Mouse (Mus musculus): ENCODE data around the gene Nppa. TPM values are rescaled to one million over a fixed set of nuclear protein-coding genes. Genes with fewer than 3 reads are reported as not detected.
A peak's percentile ranks its signal among the peaks of the same experiment; 100 is the strongest.
"Not testable (repeated sequence)": the region's sequence is repeated elsewhere in the genome, so short reads cannot be mapped to it uniquely, and the experiment has no call there.

The Nppa gene
- total RNA-seq, 2 experiments from 2014 or later: not detected

DNA sequence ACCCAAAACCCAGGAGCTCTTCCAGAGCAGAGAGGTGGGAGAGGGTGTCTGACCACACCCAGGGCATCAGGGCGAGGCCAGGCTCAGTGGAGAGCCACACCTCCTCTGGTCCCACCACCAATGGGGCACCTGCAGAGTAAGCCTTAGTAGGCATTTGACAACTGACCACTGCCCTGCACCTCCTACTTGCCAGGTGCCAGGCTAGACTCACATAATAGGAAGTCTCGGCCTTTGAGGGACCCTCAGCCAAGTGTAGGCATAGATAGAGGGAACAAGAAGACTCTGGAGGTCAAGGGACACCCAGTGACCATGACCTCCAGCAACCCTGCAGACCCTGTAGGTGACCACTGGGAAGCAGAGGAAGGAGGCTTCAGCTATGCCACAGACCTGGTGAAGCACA, 43.6 kb downstream of the Nppa start:
- Histone ChIP-seq H3K27ac (peak overlapping the region; percentile 48; the same call in 1 of the 2 replicates), H3K4me3 (peak overlapping the region; percentile 9; the same call in 1 of the 2 replicates)
- DNase-seq: no peak
- TF ChIP-seq CTCF (IDR thresholded peaks at IDR 0.05): no peak
- intact Hi-C loops (cut with DNase I): loop anchor here (5.0 kb wide), 1 partner anchor 43 kb away; the partner anchor contains the start of gene Agtrap

DNA sequence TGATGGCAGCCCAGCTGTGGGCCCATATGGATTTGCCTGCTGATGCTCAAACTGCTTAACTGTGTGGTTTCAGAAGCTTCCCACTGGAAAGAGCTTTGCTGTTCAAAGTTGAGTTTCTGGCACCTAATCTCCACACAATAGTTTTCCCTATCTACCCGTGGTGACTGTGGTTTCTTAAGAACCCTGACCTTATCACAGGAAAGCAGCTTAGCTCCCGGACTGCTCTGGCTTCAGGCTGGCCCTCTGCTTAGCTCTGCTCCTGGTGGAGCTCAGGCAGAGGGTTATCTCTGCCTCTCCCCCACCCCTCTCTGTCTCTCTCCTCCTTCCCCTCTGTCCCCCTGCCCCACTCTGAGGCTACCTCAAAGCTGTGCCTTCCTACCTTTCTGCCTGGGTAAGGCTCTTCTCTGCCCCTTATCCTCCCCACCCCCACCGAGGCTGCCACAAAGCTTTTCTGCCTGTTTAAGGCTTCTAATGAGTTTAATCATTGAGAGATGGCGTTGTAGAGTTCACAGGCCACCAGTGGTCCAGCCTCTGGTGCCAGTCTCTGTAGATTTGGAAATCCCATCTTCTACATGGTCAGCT, 46.0 kb downstream of the Nppa start:
- Histone ChIP-seq H3K27ac (no peak overlapping the region), H3K4me3 (no peak overlapping the region)
- no peak for TF ChIP-seq CTCF (IDR thresholded peaks at IDR 0.05)
- intact Hi-C loops (cut with DNase I): no loop called here
- no peak for DNase-seq

DNA sequence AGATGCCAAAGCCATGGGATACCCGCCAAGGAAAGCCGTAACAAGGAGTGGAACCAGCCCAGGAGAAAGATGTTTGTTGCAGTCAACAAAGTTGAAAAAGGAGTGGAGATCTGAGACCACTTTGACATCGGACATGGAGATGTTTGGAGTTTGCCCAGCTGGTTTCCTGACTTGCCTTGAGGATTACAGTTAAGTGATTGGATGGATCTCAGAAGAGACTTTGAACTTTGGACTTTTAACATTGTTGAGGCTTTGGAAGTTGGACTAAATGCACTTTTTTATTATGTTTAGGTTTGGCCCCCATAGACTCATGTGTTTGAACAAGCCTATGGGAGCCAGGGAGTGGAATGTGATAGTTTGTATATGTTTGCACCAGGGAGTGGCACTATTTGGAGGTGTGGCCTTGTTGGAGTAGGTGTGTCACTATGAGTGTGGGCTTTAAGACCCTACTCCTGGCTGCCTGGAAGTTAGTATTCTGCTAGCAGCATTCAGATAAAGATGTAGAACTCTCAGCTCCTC, 49.9 kb downstream of the Nppa start:
- DNase-seq; intact Hi-C loops (cut with DNase I); H3K4me3 ChIP-seq; H3K27ac ChIP-seq: not testable (repeated sequence)

DNA sequence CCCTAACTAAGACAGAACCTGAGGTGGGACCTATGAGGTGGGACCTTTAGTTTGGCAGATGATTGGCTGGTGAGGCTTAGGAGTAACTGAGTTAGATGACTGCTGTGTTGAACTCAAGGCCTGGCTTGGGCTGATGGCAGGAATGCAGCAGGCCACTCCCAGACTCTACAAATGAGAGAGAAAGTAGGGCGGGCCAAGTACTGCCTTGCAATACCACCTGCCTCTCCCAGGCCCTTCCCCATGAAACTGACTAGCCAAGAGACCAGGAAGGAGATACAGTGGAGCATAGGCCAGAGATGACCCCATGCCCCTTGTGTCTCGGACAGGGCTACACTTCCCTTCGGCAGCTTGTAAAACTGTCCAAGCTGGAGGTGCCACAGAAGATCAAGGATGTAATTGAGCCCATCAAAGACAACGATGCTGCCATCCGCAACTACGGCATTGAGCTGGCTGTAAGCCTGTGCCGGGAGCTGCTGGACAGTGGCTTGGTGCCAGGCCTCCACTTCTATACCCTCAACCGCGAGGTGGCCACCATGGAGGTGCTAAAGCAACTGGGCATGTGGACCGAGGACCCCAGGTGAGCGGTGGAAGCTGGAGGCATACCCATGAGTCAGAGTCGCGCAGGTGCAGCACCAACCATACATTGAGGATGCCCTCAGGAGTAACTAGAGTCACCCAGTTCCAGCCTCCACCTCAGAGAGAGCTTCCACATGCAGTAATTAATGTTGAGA, 50.7 kb downstream of the Nppa start:
- Histone ChIP-seq H3K4me3 (no peak overlapping the region), H3K27ac (no peak overlapping the region)
- intact Hi-C loops (cut with DNase I): no loop called here
- no peak for DNase-seq
- no peak for TF ChIP-seq CTCF (IDR thresholded peaks at IDR 0.05)

Other genes starting within 250 kb of the Nppa start
- 1 to 10 TPM; 1.1 TPM for gene Zfp984, start 190.9 kb upstream of the Nppa start, total RNA-seq (2021)
- gene Zfp933, start 152.4 kb upstream of the Nppa start, total RNA-seq (2021): 1 to 10 TPM; 8.6 to 9.5 TPM
- gene Miip, start 131.9 kb upstream of the Nppa start, total RNA-seq (2021): 1 to 10 TPM; 5.1 to 5.5 TPM
- 1 to 10 TPM; 7.3 to 7.7 TPM for gene Fv1, start 131.7 kb upstream of the Nppa start, total RNA-seq (2021)
- 100 to 1,000 TPM; 416 to 452 TPM for gene Mfn2, start 96.0 kb upstream of the Nppa start, total RNA-seq (2021)
- gene Plod1, start 64.0 kb upstream of the Nppa start, total RNA-seq (2021): 10 to 100 TPM; 17.1 to 25.9 TPM
- 10 to 100 TPM; 17.0 to 21.5 TPM for gene 2510039O18Rik, start 59.8 kb upstream of the Nppa start, total RNA-seq (2021)
- gene Nppb, start 14.9 kb upstream of the Nppa start, total RNA-seq (2021): not detected
- 1 to 10 TPM; 4.7 to 5.0 TPM for gene Clcn6, start 38.1 kb downstream of the Nppa start, total RNA-seq (2021)
- 10 to 100 TPM in 1 of 2 experiments, 1 to 10 TPM in 1; 6.9 to 14.2 TPM for gene Mthfr, start 38.4 kb downstream of the Nppa start, total RNA-seq (2021)
- gene Agtrap, start 87.3 kb downstream of the Nppa start, total RNA-seq (2021): 10 to 100 TPM in 1 of 2 experiments, 1 to 10 TPM in 1; 9.8 to 12.6 TPM
- gene Mad2l2, start 129.7 kb downstream of the Nppa start, total RNA-seq (2021): 10 to 100 TPM; 10.3 to 18.0 TPM
- under 1 TPM in 1 of 2 experiments, not detected in 1; 0.03 TPM for gene Draxin, start 130.0 kb downstream of the Nppa start, total RNA-seq (2021)
- 10 to 100 TPM; 36.8 to 46.4 TPM for gene Fbxo6, start 151.4 kb downstream of the Nppa start, total RNA-seq (2021)
- 1 to 10 TPM; 7.5 to 9.7 TPM for gene Fbxo44, start 159.8 kb downstream of the Nppa start, total RNA-seq (2021)
- under 1 TPM in 1 of 2 experiments, not detected in 1; 0.43 TPM for gene Fbxo2, start 159.9 kb downstream of the Nppa start, total RNA-seq (2021)